Mouse (Mus musculus): ENCODE measurements around the gene Them4. TPM values are rescaled to one million over a fixed set of nuclear protein-coding genes. Genes with fewer than 3 reads are reported as not detected.
A peak's percentile ranks its signal among the peaks of the same experiment; 100 is the strongest.

Gene Them4
- polyA plus RNA-seq, 1 experiment from 2014 or later: 12.3 TPM

- peak; percentile 47 for ATAC-seq (replicated peaks; ENCODE audit: insufficient number of reproducible peaks, insufficient read depth, low FRiP score, low read depth)
- H3K27me3 ChIP-seq: no peaks in the 10 kb centered on the region
- no peak within 1 kb of the TSS for H3K4me3 ChIP-seq
- H3K4me2 ChIP-seq: no peak within 1 kb of the TSS
- no peak within 1 kb of the TSS for H3K9ac ChIP-seq
- no peaks in the 10 kb centered on the region for H3K36me3 ChIP-seq
- no peaks in the 10 kb centered on the region for H3K9me3 ChIP-seq (replicated peaks)
- H3K4me1 ChIP-seq (replicated peaks): no peaks in the 10 kb centered on the region
- H3K27ac ChIP-seq: no peak within 1 kb of the TSS
- 15% methylated on average over 3 of the region's 3 CpGs for WGBS
Measured at GRCm38 (mm10) chr3:94341959-94342422, 32.1 kb downstream of the Them4 start, which contains the start of gene Them5. TSS of gene Them5 (plus strand) at chr3:94342099.

- Histone ChIP-seq H3K4me1 (replicated peaks) (no peaks in the 10 kb centered on the region), H3K9me3 (replicated peaks) (no peaks in the 10 kb centered on the region), H3K4me2 (no peak overlapping the region), H3K4me3 (no peak overlapping the region), H3K27ac (no peak overlapping the region), H3K9ac (no peak overlapping the region), H3K36me3 (no peaks in the 10 kb centered on the region), H3K27me3 (no peaks in the 10 kb centered on the region)
- ATAC-seq (replicated peaks; ENCODE audit: insufficient number of reproducible peaks, insufficient read depth, low FRiP score, low read depth): no peak
- 47% methylated on average over 1 of the region's 1 CpGs for WGBS
Measured at GRCm38 (mm10) chr3:94342552-94342951, 32.7 kb downstream of the Them4 start.

- Histone ChIP-seq H3K4me3 (no peak overlapping the region), H3K9ac (no peak overlapping the region), H3K9me3 (replicated peaks) (no peaks in the 10 kb centered on the region), H3K36me3 (no peaks in the 10 kb centered on the region), H3K4me2 (no peak overlapping the region), H3K4me1 (replicated peaks) (no peaks in the 10 kb centered on the region), H3K27me3 (no peaks in the 10 kb centered on the region), H3K27ac (no peak overlapping the region)
- no peak for ATAC-seq (replicated peaks; ENCODE audit: insufficient number of reproducible peaks, insufficient read depth, low FRiP score, low read depth)
- whole genome bisulfite sequencing: 71% methylated on average over 2 of the region's 2 CpGs
Measured at GRCm38 (mm10) chr3:94344182-94344581, 34.3 kb downstream of the Them4 start.

- Histone ChIP-seq H3K4me1 (replicated peaks) (no peaks in the 10 kb centered on the region), H3K9ac (no peak overlapping the region), H3K27me3 (no peaks in the 10 kb centered on the region), H3K36me3 (no peaks in the 10 kb centered on the region), H3K4me2 (no peak overlapping the region), H3K9me3 (replicated peaks) (no peaks in the 10 kb centered on the region), H3K4me3 (no peak overlapping the region), H3K27ac (no peak overlapping the region)
- WGBS: 67% methylated on average over 3 of the region's 3 CpGs
- ATAC-seq (replicated peaks; ENCODE audit: insufficient number of reproducible peaks, insufficient read depth, low FRiP score, low read depth): no peak
Measured at GRCm38 (mm10) chr3:94344897-94345296, 35.0 kb downstream of the Them4 start.

- 67% methylated on average over 2 of the region's 2 CpGs for WGBS
- H3K4me1 ChIP-seq (replicated peaks): no peaks in the 10 kb centered on the region
Measured at GRCm38 (mm10) chr3:94348146-94348545, 38.3 kb downstream of the Them4 start.

GRCm38 (mm10) chr3:94360812-94361211 is 50.9 kb downstream of the Them4 start:
- no peaks in the 10 kb centered on the region for H3K9me3 ChIP-seq (replicated peaks)
- H3K4me3 ChIP-seq: no peak overlapping the region
- H3K27me3 ChIP-seq: peaks cover 37% of the 10 kb centered on the region
- ATAC-seq (replicated peaks; ENCODE audit: insufficient number of reproducible peaks, insufficient read depth, low FRiP score, low read depth): no peak
- no peak overlapping the region for H3K9ac ChIP-seq
- no peak overlapping the region for H3K27ac ChIP-seq
- 3% methylated on average over 1 of the region's 1 CpGs for WGBS
- H3K36me3 ChIP-seq: no peaks in the 10 kb centered on the region
- no peak overlapping the region for H3K4me2 ChIP-seq
- H3K4me1 ChIP-seq (replicated peaks): peaks cover 11% of the 10 kb centered on the region

More at GRCm38 (mm10) chr3:94348146-94348545, 38.3 kb downstream of the Them4 start:
- no peak overlapping the region for H3K4me2 ChIP-seq
- H3K27ac ChIP-seq: no peak overlapping the region
- no peak overlapping the region for H3K4me3 ChIP-seq
- no peaks in the 10 kb centered on the region for H3K9me3 ChIP-seq (replicated peaks)
- H3K27me3 ChIP-seq: no peaks in the 10 kb centered on the region
- no peaks in the 10 kb centered on the region for H3K36me3 ChIP-seq
- no peak overlapping the region for H3K9ac ChIP-seq
- no peak for ATAC-seq (replicated peaks; ENCODE audit: insufficient number of reproducible peaks, insufficient read depth, low FRiP score, low read depth)

GRCm38 (mm10) chr3:94362138-94362537 is 52.2 kb downstream of the Them4 start, which contains the start of gene C2cd4d:
TSS of gene C2cd4d (plus strand) at chr3:94362438.
- no peak within 1 kb of the TSS for H3K27ac ChIP-seq
- no peaks in the 10 kb centered on the region for H3K9me3 ChIP-seq (replicated peaks)
- no peak for ATAC-seq (replicated peaks; ENCODE audit: insufficient number of reproducible peaks, insufficient read depth, low FRiP score, low read depth)
- WGBS: 62% methylated on average over 7 of the region's 7 CpGs
- peaks cover 44% of the 10 kb centered on the region for H3K27me3 ChIP-seq
- peak within 1 kb of the TSS; percentile 97 for H3K4me2 ChIP-seq
- H3K36me3 ChIP-seq: no peaks in the 10 kb centered on the region
- H3K4me1 ChIP-seq (replicated peaks): peaks cover 11% of the 10 kb centered on the region
- peak within 1 kb of the TSS; percentile 57 for H3K9ac ChIP-seq
- peak within 1 kb of the TSS; percentile 58 for H3K4me3 ChIP-seq

GRCm38 (mm10) chr3:94363291-94364153 is 53.6 kb downstream of the Them4 start:
- Histone ChIP-seq H3K9ac (peak overlapping the region; percentile 57), H3K4me1 (replicated peaks) (peaks cover 11% of the 10 kb centered on the region), H3K27ac (no peak overlapping the region), H3K27me3 (peaks cover 44% of the 10 kb centered on the region), H3K4me2 (peak overlapping the region; percentile 97), H3K36me3 (no peaks in the 10 kb centered on the region), H3K4me3 (peak overlapping the region; percentile 58), H3K9me3 (replicated peaks) (no peaks in the 10 kb centered on the region)
- WGBS: 5% methylated on average over 96 of the region's 97 CpGs
- peak; percentile 59 for ATAC-seq (replicated peaks; ENCODE audit: insufficient number of reproducible peaks, insufficient read depth, low FRiP score, low read depth)

GRCm38 (mm10) chr3:94364154-94364526 is 54.3 kb downstream of the Them4 start:
- H3K9ac ChIP-seq: peak overlapping the region; percentile 57
- H3K36me3 ChIP-seq: no peaks in the 10 kb centered on the region
- 5% methylated on average over 23 of the region's 23 CpGs for WGBS
- H3K4me2 ChIP-seq: peak overlapping the region; percentile 97
- H3K27me3 ChIP-seq: peaks cover 44% of the 10 kb centered on the region
- 0 out of 2 replicates have a peak, but pooled peaks have one; percentile 4 for ATAC-seq (replicated peaks; ENCODE audit: insufficient number of reproducible peaks, insufficient read depth, low FRiP score, low read depth)
- no peak overlapping the region for H3K27ac ChIP-seq
- no peaks in the 10 kb centered on the region for H3K9me3 ChIP-seq (replicated peaks)
- peak overlapping the region; percentile 58 for H3K4me3 ChIP-seq
- peaks cover 11% of the 10 kb centered on the region for H3K4me1 ChIP-seq (replicated peaks)

GRCm38 (mm10) chr3:94366761-94367160 is 56.9 kb downstream of the Them4 start:
- Histone ChIP-seq H3K4me2 (no peak overlapping the region), H3K27ac (no peak overlapping the region), H3K27me3 (peaks cover 42% of the 10 kb centered on the region), H3K36me3 (no peaks in the 10 kb centered on the region), H3K9ac (no peak overlapping the region), H3K9me3 (replicated peaks) (no peaks in the 10 kb centered on the region), H3K4me3 (no peak overlapping the region), H3K4me1 (replicated peaks) (peaks cover 16% of the 10 kb centered on the region)
- no peak for ATAC-seq (replicated peaks; ENCODE audit: insufficient number of reproducible peaks, insufficient read depth, low FRiP score, low read depth)
- WGBS: 22% methylated on average over 3 of the region's 3 CpGs

- Histone ChIP-seq H3K4me1 (replicated peaks) (peaks cover 23% of the 10 kb centered on the region), H3K27ac (no peak overlapping the region), H3K9ac (no peak overlapping the region), H3K27me3 (peaks cover 37% of the 10 kb centered on the region), H3K4me3 (no peak overlapping the region), H3K9me3 (replicated peaks) (no peaks in the 10 kb centered on the region), H3K4me2 (no peak overlapping the region), H3K36me3 (no peaks in the 10 kb centered on the region)
- WGBS: 76% methylated on average over 6 of the region's 6 CpGs
- no peak for ATAC-seq (replicated peaks; ENCODE audit: insufficient number of reproducible peaks, insufficient read depth, low FRiP score, low read depth)
Measured at GRCm38 (mm10) chr3:94367511-94367910, 57.6 kb downstream of the Them4 start.

All from heart, embryonic 15.5 days (tissue).